ENCODE assay signal across 8 mouse cellular contexts in genomic region chr5:125179735-125180629, GRCm38 (mm10). TPM values are rescaled to one million over a fixed set of nuclear protein-coding genes. Genes with fewer than 3 reads are reported as not detected.
A peak's percentile ranks its signal among the peaks of the same experiment; 100 is the strongest.
DNase-seq lines count a peak whose midpoint lies in the region; ATAC-seq and TF ChIP-seq lines count a peak whose summit lies in the region.

No protein-coding gene starts in this region.

- TF ChIP-seq POLR2A in testis, adult 2 months (IDR thresholded peaks at IDR 0.05; ENCODE audit: control insufficient read depth, low read depth, low read length): no peak

- H3K27ac ChIP-seq in testis, adult 2 months (ENCODE audit: control insufficient read depth, insufficient read depth, low read depth, low read length): peak overlapping the region; percentile 76
- peak overlapping the region; percentile 95 for H3K27ac ChIP-seq in midbrain, embryonic 10.5 days (replicated peaks)
- peak overlapping the region; percentile 97 for H3K27ac ChIP-seq in stomach, embryonic 14.5 days (ENCODE audit: low read length)

- H3K36me3 ChIP-seq in testis, adult 2 months (ENCODE audit: control insufficient read depth, insufficient read depth, low read length): no peaks in the 10 kb centered on the region
- no peaks in the 10 kb centered on the region for H3K36me3 ChIP-seq in midbrain, embryonic 10.5 days
- H3K36me3 ChIP-seq in stomach, embryonic 14.5 days (ENCODE audit: control insufficient read depth, insufficient read depth, low read length): no peaks in the 10 kb centered on the region

- 0 out of 2 replicates have a peak, but pooled peaks have one; percentile 28 for ATAC-seq in stomach, embryonic 14.5 days (ENCODE audit: insufficient number of reproducible peaks, insufficient read depth, low FRiP score, low read depth)

- H3K4me3 ChIP-seq in testis, adult 2 months (ENCODE audit: control insufficient read depth, low read depth, low read length): peak overlapping the region; percentile 71
- H3K4me3 ChIP-seq in midbrain, embryonic 10.5 days: peak overlapping the region; percentile 91
- peak overlapping the region; percentile 82 for H3K4me3 ChIP-seq in stomach, embryonic 14.5 days (ENCODE audit: low read depth, low read length)

- H3K9ac ChIP-seq in stomach, embryonic 14.5 days (replicated peaks; ENCODE audit: low read depth, low read length): 0 out of 2 replicates have a peak overlapping the region, but pooled peaks have one; percentile 21

- no peaks in the 10 kb centered on the region for H3K9me3 ChIP-seq in midbrain, embryonic 10.5 days (replicated peaks)
- H3K9me3 ChIP-seq in stomach, embryonic 14.5 days (ENCODE audit: control insufficient read depth, low read depth, low read length): no peaks in the 10 kb centered on the region

- intact Hi-C loops in heart, postnatal 36 days (cut with DNase I): loop anchor here (2.0 to 5.0 kb wide), 3 partner anchors 21 to 87 kb away; no protein-coding TSS in a partner anchor
- intact Hi-C loops in left cerebral cortex, postnatal 36 days (cut with DNase I): loop anchor here (2.0 to 5.0 kb wide), 6 partner anchors 37 to 278 kb away; no protein-coding TSS in a partner anchor

- no peaks in the 10 kb centered on the region for H3K27me3 ChIP-seq in testis, adult 2 months (ENCODE audit: control insufficient read depth, insufficient read depth, low read length)
- H3K27me3 ChIP-seq in midbrain, embryonic 10.5 days (ENCODE audit: low read depth, poor library complexity, severe bottlenecking): peaks cover 45% of the 10 kb centered on the region
- H3K27me3 ChIP-seq in stomach, embryonic 14.5 days (ENCODE audit: control insufficient read depth, insufficient read depth, low read length): no peaks in the 10 kb centered on the region

- peak; percentile 65 for DNase-seq in adrenal gland, adult 2 months
- DNase-seq in adrenal gland, postnatal 25 days: no peak
- no peak for DNase-seq in testis, postnatal 10 days (ENCODE audit: low spot score)
- peak; percentile 51 to 58 for DNase-seq in heart, postnatal 36 days
- peak; percentile 74 for DNase-seq in left cerebral cortex, postnatal 36 days (ENCODE audit: low spot score in 2 of 2)
- DNase-seq in midbrain, embryonic 10.5 days (ENCODE audit: low spot score): no peak

- peak overlapping the region; percentile 96 for H3K4me2 ChIP-seq in stomach, embryonic 14.5 days (replicated peaks; ENCODE audit: low read depth, low read length)

- 2% methylated on average over 22 of the region's 25 CpGs for WGBS in midbrain, embryonic 10.5 days
- 4% methylated on average over 25 of the region's 25 CpGs for WGBS in stomach, embryonic 14.5 days

- no peak for TF ChIP-seq CTCF in testis, adult 2 months (IDR thresholded peaks at IDR 0.05; ENCODE audit: control insufficient read depth, insufficient read depth, insufficient replicate concordance, low read depth, low read length)

- H3K4me1 ChIP-seq in testis, adult 2 months (ENCODE audit: control insufficient read depth, insufficient read depth, low read length): peaks cover 30% of the 10 kb centered on the region
- H3K4me1 ChIP-seq in midbrain, embryonic 10.5 days: peaks cover 67% of the 10 kb centered on the region
- H3K4me1 ChIP-seq in stomach, embryonic 14.5 days (ENCODE audit: control insufficient read depth, insufficient read depth, low read length): peaks cover 50% of the 10 kb centered on the region

RNA-seq across cellular contexts. Expression of gene Ncor2, which starts 1.0 kb away (rescaled TPM):
- 100 to 1,000 TPM; 149 to 340 TPM for total RNA-seq in adrenal gland, adult 2 months (2021)
- 183 and 229 TPM in 2 replicates for polyA plus RNA-seq in adrenal gland, adult 2 months (2012; rRNA removed)
- total RNA-seq in adrenal gland, postnatal 25 days (2021): 316 and 358 TPM in 2 replicates
- polyA plus RNA-seq in testis, adult 2 months (2012; rRNA removed): 28.0 and 31.7 TPM in 2 replicates
- 10 to 100 TPM; 70.5 to 74.8 TPM for total RNA-seq in heart, postnatal 36 days (2021)
- total RNA-seq in left cerebral cortex, postnatal 36 days (2021): 100 to 1,000 TPM; 167 to 240 TPM
- 16.2 and 19.1 TPM in 2 replicates for polyA plus RNA-seq in midbrain, embryonic 10.5 days (2016; fragmentation: Nextera tagmentation; extraction: Ambion mirVana)
- 32.7 and 33.4 TPM in 2 replicates for polyA plus RNA-seq in stomach, embryonic 14.5 days (2014; fragmentation: Nextera tagmentation; extraction: Ambion mirVana)

Comparison
In these comparisons a context has a peak if more than half of its experiments do, and no peak if none do; other contexts are left out.
1. DNase-seq: peak in adrenal gland, adult 2 months (single experiment), heart, postnatal 36 days (2 of 2) and left cerebral cortex, postnatal 36 days (2 of 2); none in adrenal gland, postnatal 25 days (single experiment), testis, postnatal 10 days (single experiment) and midbrain, embryonic 10.5 days (single experiment).
2. Peak in every context shown above with its lines, with median percentiles within 50 percentile points of each other: H3K27ac ChIP-seq and H3K4me3 ChIP-seq.